Mouse (Mus musculus) cerebellum, adult 11-12 months (tissue): ENCODE measurements at regions not wholly inside any gene's neighbourhood (a gene's known extent, or its start where the extent isn't known, plus 50 kb on each side); places are given as distances from the start of the nearest gene placed in this dataset.

Experiments
- DNase-seq: peaks from one replicate; pipeline ENCODE4 v3.0.0; 2022

DNA sequence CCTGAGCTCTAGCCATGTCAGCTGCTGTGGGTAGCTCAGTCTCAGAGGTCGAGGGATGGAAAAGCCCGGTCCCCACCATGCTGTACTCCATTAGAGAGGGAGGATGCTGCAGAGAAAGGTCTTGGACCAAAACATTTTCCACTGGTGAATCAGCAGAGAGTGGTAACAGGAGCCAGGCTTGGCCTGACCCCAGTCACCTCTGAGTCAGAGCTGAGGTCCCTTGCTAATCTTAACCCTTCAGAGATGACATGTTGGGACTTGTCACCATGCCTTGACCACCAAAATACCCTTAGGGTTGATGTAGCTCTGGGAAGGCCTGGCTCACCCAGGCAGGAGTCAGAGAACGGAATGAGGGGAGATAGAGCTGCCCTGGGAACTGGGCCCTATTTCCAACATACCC lies 210.0 kb downstream of the Cyp26b1 start:
- no peak for DNase-seq

DNA sequence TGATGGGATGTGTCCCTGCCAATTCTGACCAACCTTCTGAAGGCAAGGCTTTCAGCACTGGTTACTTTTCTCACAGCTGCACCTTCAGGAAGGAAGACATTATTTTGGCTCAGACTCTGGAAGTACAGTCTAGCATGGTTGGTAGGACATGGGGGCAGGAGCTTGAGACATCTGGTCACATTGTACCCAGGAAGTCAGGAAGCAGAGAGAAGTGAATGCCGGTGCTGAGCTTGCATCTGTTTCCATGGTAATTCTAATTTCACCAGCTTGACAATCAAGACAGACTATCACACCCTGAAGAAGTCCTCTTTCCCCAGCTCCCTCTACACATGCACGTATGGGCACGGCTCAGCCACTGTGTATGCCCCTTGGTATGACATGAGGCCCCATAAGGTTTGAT lies 210.6 kb downstream of the Cyp26b1 start:
- DNase-seq: no peak

DNA sequence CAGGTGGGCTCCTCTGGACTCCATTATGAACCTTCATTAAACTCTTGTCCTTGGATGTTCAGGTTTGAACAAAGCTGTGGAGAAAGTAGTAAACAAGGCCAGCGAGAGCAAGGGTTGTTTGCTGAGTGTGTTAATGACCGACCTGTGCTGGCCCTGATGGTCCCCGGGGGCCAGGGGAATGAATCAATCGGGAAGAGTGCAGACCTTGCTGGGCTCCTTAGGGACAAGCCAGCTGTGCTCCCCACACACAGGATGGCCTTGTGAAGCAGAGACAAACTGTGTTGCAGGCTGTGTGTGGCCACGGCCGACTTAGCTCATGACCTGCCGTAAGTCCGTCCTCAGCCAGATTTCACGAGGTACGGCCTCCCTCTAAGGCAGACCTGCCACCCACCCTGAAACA lies 212.1 kb downstream of the Cyp26b1 start:
- DNase-seq: no peak

- no peak for DNase-seq
These were observed 217.0 kb downstream of the Cyp26b1 start for GRCm38 (mm10) chr6:84376666-84377065.

DNA sequence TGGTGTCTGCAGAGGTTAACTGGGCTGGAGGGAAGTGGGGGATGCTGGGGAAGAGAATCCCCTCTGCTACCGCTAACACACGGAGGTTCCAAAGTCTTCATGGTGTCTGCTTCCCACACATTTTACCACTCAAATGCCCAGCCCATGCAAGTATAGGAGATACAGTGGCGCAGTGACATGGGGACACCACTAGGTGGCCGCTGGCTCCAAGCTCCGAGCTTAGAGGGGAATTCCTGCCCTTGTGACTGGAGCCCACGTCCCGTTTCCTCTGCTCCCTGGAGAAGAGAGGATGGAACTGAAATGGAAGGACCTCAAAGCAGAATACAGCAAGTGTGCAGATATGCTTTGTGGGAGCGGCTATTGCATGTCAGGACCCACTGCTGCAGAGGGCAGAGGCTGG lies 218.2 kb downstream of the Cyp26b1 start:
- DNase-seq: no peak

DNA sequence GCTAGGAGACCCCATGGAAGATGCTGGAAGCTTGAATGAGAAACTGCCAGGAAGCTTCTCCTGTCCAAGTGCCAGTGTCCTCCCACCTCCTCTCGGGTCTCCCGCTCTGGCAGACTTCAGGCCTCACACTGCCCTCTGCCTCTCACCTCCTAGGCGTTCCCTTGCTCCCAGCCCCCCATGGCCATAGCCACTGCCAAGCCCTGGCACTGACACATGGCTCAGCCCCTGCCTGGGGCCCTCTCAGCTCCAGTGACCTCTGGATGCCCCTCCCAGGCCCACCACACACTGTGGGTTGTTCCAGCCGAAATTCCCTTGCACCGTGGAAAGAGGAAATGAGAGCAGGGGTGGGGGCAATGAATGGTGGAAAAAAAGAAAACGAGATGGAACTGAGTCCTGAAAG lies 227.3 kb downstream of the Cyp26b1 start:
- DNase-seq: no peak

- no peak for DNase-seq
These were observed 227.8 kb downstream of the Cyp26b1 start for GRCm38 (mm10) chr6:84365914-84366313.

DNA sequence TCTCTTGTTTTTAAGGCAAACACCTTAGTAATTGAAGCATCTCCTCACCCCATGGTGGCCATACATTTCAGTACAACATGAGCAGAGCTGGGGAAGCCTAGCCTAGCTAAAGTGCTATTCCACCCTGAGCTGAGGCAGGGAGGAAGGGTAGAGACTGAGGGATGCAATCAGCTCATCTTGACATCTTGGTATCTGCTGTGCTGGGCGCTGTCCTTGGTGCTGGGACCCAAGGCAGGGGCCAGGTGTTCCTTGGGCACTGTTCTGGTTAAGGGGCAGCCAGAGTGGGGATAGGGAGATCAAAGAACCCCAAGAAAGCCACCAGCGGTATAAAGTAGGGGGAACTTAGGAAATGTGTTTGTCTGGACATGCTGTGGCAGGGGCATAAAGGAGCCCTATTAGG lies 228.7 kb downstream of the Cyp26b1 start:
- DNase-seq: no peak

GRCm38 (mm10) chr6:84362331-84362730 lies 231.4 kb downstream of the Cyp26b1 start:
- no peak for DNase-seq

DNA sequence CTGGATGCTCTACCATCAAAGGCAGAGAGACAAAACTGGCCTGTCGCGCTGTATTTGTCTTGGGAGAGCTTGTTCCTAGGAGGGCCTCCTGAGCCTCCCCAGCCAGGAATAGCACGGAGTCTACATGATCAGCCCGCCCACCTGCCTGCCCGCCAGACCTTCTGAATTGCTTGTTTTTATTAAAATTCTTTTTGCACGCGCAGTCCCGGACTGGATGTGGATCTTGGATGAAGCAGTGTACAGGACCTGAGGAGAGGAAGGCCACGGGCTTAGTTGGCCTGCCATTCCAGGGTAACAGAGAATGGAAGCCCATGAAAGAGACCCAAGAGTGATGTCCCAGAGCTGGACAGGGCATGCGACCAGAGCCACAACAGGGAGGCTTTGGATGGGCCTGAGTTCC lies 235.8 kb downstream of the Cyp26b1 start:
- DNase-seq: no peak

DNA sequence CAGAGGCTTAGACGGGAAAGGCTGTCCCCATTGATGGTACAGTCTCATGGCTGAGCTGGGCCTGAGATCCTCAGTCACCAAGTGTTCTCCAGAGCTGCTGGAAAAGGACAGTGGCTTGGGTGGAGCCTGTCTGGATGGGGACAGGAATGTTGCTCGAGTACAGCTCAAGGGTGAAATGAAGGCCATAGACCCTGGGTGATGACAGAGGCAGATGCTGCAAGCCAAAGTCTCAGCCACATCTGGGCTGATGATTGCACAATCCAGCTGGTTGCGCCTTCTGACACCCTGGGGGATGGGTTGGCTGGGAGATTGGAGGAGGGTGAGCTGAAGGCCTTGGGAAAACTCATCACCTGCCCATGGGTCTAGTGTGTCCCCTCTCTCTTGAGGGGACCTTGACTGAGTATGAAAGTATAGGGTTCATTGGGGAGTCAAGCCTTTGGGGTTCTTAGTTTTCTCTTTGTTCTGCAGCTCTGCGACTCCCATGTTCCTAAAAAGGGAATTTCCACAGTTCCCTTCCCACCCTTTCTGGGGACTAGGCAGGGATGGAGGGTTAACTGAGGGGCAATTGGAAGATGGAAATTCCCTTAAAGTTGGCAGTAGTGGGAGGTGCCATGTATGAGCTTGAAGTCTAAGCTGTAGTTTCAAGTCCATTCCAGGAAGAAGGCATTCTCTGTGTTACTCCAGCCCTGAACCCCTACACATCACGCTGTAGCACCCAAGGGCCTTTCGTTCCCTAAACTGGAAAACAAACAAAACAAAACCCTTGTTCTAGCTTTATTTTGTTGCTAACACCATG lies 240.1 kb downstream of the Cyp26b1 start:
- DNase-seq: no peak

DNA sequence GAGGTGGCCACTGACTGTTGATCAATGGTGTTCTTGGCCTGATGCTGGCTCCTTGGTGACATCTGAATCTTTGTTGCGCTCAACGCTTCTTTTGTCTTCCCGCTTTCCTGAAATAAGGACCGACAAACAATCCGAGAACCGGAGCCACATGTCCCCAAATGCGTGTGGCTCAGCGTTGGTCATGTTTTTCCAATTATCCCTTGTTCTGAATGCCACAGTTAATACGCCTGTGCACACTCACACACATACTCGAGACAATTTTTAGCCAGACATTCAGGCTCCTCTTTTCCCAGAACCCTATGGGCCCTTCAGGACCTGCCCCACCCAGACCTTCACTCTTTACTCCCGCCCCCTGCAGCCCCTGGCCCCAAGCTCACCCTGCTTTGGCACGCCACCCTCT lies 248.8 kb downstream of the Cyp26b1 start:
- DNase-seq: no peak

- DNase-seq: peak; percentile 28
These were observed 260.0 kb downstream of the Cyp26b1 start for GRCm38 (mm10) chr6:84333666-84334179.

DNA sequence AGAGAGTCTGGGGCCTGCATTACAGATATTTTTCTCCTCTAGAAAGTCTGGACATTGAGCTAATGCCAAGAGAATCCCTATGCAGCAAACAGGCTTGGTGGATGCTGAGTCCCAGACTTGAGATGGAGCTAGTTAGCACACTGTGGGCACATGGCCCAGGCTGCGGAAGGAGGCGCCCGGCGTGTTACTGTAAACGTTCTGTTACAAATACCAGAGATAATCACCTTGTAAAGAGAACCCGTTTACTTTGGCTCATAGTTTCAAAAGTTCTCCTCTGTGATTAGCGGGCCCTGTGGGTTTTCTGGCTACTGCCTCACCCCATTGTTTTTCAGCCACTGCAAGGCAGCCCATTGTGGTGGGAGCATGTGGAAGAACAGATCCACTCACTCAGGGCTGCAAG lies 264.6 kb downstream of the Cyp26b1 start:
- DNase-seq: no peak

GRCm38 (mm10) chr6:84328030-84328390 lies 265.7 kb downstream of the Cyp26b1 start:
- no peak for DNase-seq

- DNase-seq: no peak
These were observed 266.2 kb downstream of the Cyp26b1 start for GRCm38 (mm10) chr6:84327306-84328029.

DNA sequence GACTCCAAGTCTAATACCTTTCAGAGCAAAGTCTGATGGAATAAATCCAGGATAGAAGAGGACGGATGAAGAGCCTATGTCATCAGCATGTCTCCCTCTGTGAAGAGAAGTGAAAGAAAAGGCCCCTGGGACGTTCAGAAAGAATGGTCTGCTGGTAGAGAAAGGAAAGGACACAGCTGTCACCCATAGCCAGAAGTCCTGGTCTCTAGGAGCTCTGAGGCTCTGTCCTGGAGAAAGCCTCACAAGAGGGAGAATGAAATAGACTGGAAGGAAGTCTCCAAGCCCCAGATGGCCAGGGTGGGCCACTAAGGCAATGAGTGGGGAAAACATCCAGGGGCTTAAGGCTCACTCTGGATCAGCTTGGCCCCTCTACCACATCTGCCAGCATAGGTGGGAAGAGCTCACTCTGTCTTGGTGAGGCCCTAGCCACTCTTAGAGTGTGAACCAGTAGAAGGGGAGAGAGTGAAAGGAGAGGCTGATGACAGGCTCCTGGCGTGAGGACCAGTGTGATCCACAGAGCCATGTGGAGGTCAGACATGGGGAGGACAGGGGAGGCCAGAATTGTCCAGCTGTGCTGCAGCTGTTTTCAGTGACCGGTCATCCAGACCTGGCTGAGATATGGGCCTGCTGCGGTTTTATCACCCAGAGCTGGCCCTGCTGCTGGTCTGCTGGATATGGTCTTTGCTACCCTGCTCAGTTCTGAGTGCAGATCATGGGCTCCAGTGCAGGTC lies 268.2 kb downstream of the Cyp26b1 start:
- no peak for DNase-seq

GRCm38 (mm10) chr6:84324185-84324584 lies 269.5 kb downstream of the Cyp26b1 start:
- no peak for DNase-seq

DNA sequence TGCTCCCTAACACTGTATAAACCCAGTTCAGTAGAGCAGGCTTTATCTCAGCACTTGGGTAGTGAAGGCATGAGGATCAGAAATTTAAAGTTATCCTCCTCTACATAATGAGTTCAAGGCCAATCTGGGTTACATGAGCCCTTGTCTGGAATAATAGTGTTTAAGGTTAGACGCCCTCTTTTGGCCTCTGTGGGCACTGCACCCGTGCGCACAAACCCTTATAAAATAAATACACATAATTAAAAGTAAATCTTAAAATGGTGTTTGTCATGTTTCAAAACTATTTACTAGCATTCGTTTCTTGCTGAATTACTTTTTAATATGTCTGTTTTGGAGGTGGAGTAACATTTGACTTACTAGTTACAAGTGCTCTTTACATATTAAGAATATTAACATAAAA lies 271.2 kb downstream of the Cyp26b1 start:
- no peak for DNase-seq

GRCm38 (mm10) chr6:84320586-84320985 lies 273.1 kb downstream of the Cyp26b1 start:
- no peak for DNase-seq

DNA sequence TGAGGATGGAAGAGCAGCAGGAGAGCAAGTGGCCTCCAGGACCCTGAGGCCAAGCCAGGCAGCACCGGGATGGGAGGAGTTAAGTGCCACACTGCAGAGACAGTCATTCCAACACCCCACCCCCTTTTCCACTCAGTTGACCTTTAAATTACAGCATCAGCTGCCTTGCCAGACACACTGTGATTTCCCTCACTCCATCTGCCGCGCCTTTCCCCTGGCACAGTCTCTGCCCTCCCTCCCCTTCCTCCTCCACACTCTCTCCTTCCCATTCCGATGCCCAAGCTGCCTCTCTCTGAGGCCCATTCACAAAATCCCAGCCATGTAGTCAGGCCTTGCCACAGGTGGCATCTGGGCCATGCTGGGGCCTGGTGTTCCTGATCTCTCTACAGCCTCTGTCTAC lies 274.9 kb downstream of the Cyp26b1 start:
- peak; percentile 86 for DNase-seq

GRCm38 (mm10) chr6:84317026-84317425 lies 276.7 kb downstream of the Cyp26b1 start:
- DNase-seq: no peak

- DNase-seq: no peak
These were observed 278.4 kb downstream of the Cyp26b1 start for GRCm38 (mm10) chr6:84315175-84315912.
